Mouse (Mus musculus) forebrain, postnatal 0 days (tissue): Measurements from ENCODE around the gene Myo3b. TPM values are rescaled to one million over a fixed set of nuclear protein-coding genes. Genes with fewer than 3 reads are reported as not detected.

Experiments used
- ATAC-seq: fragments of 200-750 bp; cut with Nextera tagmentation; 2 replicates; pipeline ENCODE4 v1.8.0; 2017; ENCODE audit warnings: mild to moderate bottlenecking, moderate library complexity
- DNase-seq: peaks from one replicate; pipeline ENCODE4 v3.0.0-alpha.2; 2015
- H3K27ac ChIP-seq: fragments of 300-500 bp; sonication (generic); 2 replicates; pipeline ENCODE4 v1.5.1; 2014; ENCODE audit warnings: low read depth, mild to moderate bottlenecking, antibody characterized with exemption, low read length, moderate library complexity, mixed read lengths
- H3K27me3 ChIP-seq: fragments of 300-500 bp; sonication (generic); 2 replicates; pipeline ENCODE4 v1.6.1; 2014; ENCODE audit warnings: mild to moderate bottlenecking, low read length, mixed read lengths; ENCODE audit not compliant: insufficient read depth
- H3K36me3 ChIP-seq: fragments of 300-500 bp; sonication (generic); 2 replicates; pipeline ENCODE4 v1.6.1; 2014; ENCODE audit warnings: mild to moderate bottlenecking, moderate library complexity; ENCODE audit not compliant: insufficient read depth
- H3K4me1 ChIP-seq: fragments of 300-500 bp; sonication (generic); 2 replicates; pipeline ENCODE4 v1.6.1; 2014; ENCODE audit warnings: antibody characterized with exemption; ENCODE audit not compliant: insufficient read depth
- H3K4me2 ChIP-seq: fragments of 300-500 bp; sonication (generic); 2 replicates; pipeline ENCODE4 v1.6.1; 2014; ENCODE audit warnings: low read depth, mild to moderate bottlenecking, moderate library complexity
- H3K4me3 ChIP-seq: fragments of 300-500 bp; sonication (generic); 2 replicates; pipeline ENCODE4 v1.5.1; 2014; ENCODE audit warnings: low read depth, low read length, mixed read lengths
- H3K9ac ChIP-seq: fragments of 300-500 bp; sonication (generic); 2 replicates; pipeline ENCODE4 v1.6.1; 2014; ENCODE audit warnings: mild to moderate bottlenecking
- H3K9me3 ChIP-seq: fragments of 300-500 bp; sonication (generic); 2 replicates; pipeline ENCODE4 v1.6.1; 2016; ENCODE audit warnings: low read length
- CTCF ChIP-seq: sonication (generic); IDR thresholded peaks from 2 replicates; pipeline ENCODE4 v1.5.1; 2016; ENCODE audit warnings: antibody characterized with exemption, control low read depth, low read depth
- WGBS: fragments of 180-500 bp; shearing (Covaris S2); extraction: QIAGEN DNeasy Blood & Tissue Kit; methylation state at CpG from one replicate; pipeline ENCODE4 v1.1.7; 2014; 5-methylcytosine and 5-hydroxymethylcytosine counted together
- polyA plus RNA-seq: library from polyadenylated mRNA; unstranded; fragments of >200 nt; fragmentation: Nextera tagmentation; extraction: Ambion mirVana; gene quantifications from 2 replicates; pipeline ENCODE4 v1.2.1, GENCODE M21; 2015
- total RNA-seq: library from RNA; depleted of rRNA; stranded (reverse); fragments of >200 nt; gene quantifications from 2 replicates; pipeline ENCODE4 v1.2.3, GENCODE M21; 2014

Myo3b gene
- total and polyA plus RNA-seq, 2 experiments from 2014 or later = 0.36 to 2.0 TPM

DNA sequence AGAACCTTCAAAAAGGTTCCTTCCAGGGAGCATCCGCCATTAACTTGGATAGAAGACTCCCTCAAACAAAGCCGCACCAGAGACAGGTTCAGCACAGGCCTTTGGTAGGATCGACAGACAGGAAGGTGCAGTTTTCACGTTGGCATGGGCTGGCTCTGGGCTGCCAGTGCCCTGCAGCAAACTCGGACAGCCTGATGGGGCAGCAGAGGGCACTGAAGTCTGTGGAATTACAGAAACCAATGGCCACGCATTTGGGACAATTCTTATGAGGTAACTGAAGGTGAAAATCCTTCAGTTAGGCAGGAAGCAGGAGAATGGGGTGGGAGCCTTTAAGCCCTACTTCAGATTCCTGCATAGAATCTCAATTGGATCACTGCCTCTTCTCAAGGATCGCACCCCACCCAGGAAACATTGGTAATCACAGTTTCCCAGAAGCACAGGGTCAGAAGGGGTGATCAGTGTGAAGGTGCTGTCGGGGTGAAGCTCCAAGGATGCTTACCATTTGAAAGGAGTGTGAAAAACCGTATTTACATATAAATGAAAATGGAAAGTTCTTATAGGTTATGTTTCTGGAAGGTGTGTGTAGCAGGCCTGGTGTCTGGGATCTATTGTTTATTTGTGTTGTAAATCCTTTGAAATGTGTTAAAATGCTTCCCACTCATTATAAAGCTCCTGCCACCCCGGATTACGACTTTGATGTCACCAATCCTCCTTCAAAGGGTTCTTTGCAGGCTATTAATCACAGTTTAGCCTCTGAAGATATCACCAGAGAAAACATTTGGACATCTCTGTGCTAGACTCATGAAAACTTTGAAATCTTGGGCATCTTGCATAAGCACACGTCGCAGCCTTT, 239.7 kb downstream of the Myo3b start:
- 25% methylated on average over 13 of the region's 13 CpGs for WGBS
- Histone ChIP-seq H3K9me3 (no peaks in the 10 kb centered on the region), H3K27me3 (no peaks in the 10 kb centered on the region), H3K27ac (no peak overlapping the region), H3K4me2 (no peak overlapping the region), H3K4me3 (no peak overlapping the region), H3K36me3 (no peaks in the 10 kb centered on the region), H3K4me1 (no peaks in the 10 kb centered on the region), H3K9ac (no peak overlapping the region)
- ATAC-seq (peak; percentile 38; the same call in 1 of the 2 replicates), DNase-seq (no peak)
- TF ChIP-seq CTCF = peak; percentile 56

DNA sequence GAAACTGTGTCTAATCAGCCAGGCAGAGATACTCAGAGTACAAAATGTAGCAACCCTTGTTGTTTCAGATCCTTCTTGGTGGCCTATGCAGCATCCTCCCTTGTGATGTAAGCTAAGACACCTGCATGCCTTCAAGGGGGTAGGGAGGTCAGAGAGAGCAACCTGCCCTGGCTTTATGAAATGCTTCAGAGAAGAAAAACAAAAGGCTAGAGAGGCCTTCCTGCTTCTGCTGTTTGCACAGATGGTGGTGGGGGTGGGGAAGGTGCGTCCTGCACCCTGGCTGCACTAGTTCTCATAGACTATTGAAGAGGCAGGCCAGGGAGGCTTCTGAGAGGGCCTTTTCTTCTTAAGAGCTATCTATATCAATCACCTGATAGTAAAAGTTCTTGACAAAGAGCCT, 245.2 kb downstream of the Myo3b start:
- no peak overlapping the region for H3K9ac ChIP-seq
- no peak overlapping the region for H3K4me2 ChIP-seq
- no peaks in the 10 kb centered on the region for H3K9me3 ChIP-seq
- ATAC-seq = no peak
- 78% methylated on average over 1 of the region's 1 CpGs for WGBS
- no peak overlapping the region for H3K27ac ChIP-seq
- no peak for DNase-seq
- H3K36me3 ChIP-seq = no peaks in the 10 kb centered on the region
- H3K4me1 ChIP-seq = no peaks in the 10 kb centered on the region
- H3K27me3 ChIP-seq = no peaks in the 10 kb centered on the region
- no peak overlapping the region for H3K4me3 ChIP-seq
- TF ChIP-seq CTCF = no peak

DNA sequence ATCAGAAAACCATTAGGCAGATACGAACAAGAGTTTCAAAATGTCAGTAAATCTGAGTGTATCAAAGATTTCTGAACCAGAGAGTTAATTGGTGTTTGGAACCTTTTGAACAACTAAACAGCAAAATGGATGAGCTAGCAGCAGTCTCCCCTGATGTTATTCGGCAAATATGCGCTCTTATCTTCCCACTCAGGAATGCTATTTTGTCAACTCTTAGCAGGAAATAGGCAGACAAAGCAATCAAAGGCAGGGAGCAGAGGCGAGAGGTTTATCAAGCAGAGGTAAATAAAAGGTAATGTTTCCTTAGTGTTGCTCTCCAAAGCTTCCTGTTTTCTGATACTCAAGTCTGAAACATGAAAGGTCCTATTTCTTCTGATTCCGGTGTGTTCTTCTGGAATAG, 252.1 kb downstream of the Myo3b start:
- Histone ChIP-seq H3K9me3 (no peaks in the 10 kb centered on the region), H3K27me3 (no peaks in the 10 kb centered on the region), H3K4me3 (no peak overlapping the region), H3K4me1 (no peaks in the 10 kb centered on the region), H3K9ac (no peak overlapping the region), H3K27ac (no peak overlapping the region), H3K36me3 (no peaks in the 10 kb centered on the region), H3K4me2 (no peak overlapping the region)
- ATAC-seq = no peak
- no peak for DNase-seq
- WGBS = 55% methylated on average over 5 of the region's 5 CpGs
- no peak for TF ChIP-seq CTCF

DNA sequence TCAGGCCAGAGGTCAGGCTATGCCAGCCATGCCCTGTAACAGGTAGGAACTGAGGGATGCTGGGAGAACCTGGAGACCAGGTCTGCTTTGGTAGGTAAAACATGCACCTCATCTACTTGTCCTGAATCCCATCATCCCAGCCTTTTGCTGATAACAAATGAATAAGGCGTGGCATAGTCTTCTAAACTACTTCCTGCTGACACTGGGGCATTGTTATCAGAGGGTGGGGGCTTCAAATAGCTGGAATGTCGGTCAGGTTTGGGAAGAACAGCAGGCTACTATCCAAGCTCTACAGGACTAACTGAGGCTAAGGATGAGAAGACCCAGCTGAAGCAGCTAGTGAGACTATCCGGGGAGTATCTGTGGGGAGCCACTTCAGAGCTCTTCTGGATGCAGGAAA, 253.8 kb downstream of the Myo3b start:
- no peak overlapping the region for H3K27ac ChIP-seq
- 69% methylated on average over 3 of the region's 3 CpGs for WGBS
- H3K4me1 ChIP-seq = no peaks in the 10 kb centered on the region
- no peaks in the 10 kb centered on the region for H3K36me3 ChIP-seq
- H3K9me3 ChIP-seq = no peaks in the 10 kb centered on the region
- no peak overlapping the region for H3K4me3 ChIP-seq
- no peak for ATAC-seq
- TF ChIP-seq CTCF = no peak
- no peak overlapping the region for H3K4me2 ChIP-seq
- DNase-seq = no peak
- H3K27me3 ChIP-seq = no peaks in the 10 kb centered on the region
- no peak overlapping the region for H3K9ac ChIP-seq

DNA sequence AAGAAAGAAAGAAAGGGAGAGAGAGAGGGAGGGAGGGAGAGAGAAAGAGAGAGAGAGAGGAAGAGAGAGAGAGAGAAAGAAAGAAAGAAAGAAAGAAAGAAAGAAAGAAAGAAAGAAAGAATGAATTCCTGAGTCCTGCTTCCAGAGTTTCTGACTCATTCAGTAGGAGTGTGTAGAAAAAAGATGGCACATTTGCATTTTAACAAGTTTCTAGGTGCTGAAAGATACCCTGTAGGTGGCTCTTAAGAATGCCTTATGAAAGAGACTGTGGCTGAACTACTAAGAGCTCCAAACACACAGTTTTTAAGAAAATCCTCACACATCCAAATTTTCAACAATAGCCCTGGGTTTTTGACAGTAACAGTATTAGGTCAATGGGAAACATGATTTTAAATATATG, 264.0 kb downstream of the Myo3b start:
- no peak overlapping the region for H3K9ac ChIP-seq
- no peaks in the 10 kb centered on the region for H3K27me3 ChIP-seq
- TF ChIP-seq CTCF = no peak
- ATAC-seq (no peak), DNase-seq (no peak)
- no peak overlapping the region for H3K27ac ChIP-seq
- H3K36me3 ChIP-seq = no peaks in the 10 kb centered on the region
- H3K4me3 ChIP-seq = no peak overlapping the region
- no peaks in the 10 kb centered on the region for H3K9me3 ChIP-seq
- H3K4me2 ChIP-seq = no peak overlapping the region
- H3K4me1 ChIP-seq = no peaks in the 10 kb centered on the region

DNA sequence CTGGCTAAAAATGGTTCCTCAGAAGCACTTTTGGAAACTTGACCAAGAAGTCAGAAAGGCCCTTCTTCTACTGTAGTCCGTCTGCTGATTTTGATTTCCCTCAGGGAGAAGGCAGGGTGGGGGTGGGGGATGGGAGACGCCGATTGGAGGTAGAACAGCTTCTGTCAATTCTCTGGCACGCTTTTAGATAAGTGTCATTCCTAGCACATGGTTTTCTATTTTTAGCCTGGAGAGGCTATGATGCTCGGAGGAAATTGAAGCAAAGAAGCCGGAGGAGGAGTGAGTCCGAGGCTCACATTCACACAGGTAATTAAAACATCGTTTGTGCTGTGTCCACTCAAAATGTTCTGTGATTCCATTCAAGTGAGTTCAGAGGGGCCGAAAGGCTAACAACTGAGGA, 276.2 kb downstream of the Myo3b start:
- Histone ChIP-seq H3K36me3 (no peaks in the 10 kb centered on the region), H3K27ac (no peak overlapping the region)
- DNase-seq = no peak

DNA sequence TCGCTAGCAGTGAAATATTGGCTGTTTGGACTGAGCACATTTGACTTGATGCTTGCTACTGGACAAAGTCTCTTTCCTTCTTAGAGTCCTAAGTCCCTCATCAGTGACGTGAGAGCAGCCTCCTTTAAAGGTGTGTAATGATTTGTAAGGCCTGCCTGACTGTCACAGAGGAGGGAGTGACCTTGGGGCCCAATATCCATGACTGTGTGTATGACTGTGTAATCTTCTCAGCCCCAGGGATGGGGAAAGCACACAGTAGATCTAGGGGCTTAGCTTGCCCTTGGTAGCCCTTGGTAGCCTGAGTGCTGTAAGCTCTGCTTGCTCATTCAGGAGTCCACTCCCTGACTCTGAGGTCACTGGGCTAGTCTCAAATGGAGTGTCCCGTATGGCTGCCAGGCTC, 276.8 kb downstream of the Myo3b start:
- Histone ChIP-seq H3K4me1 (peaks cover 16% of the 10 kb centered on the region; the same call in 1 of the 2 replicates), H3K36me3 (no peaks in the 10 kb centered on the region), H3K4me2 (no peak overlapping the region), H3K27me3 (no peaks in the 10 kb centered on the region), H3K9me3 (no peaks in the 10 kb centered on the region), H3K9ac (no peak overlapping the region), H3K27ac (no peak overlapping the region), H3K4me3 (no peak overlapping the region)
- ATAC-seq (no peak), DNase-seq (no peak)
- no peak for TF ChIP-seq CTCF
- 79% methylated on average over 3 of the region's 3 CpGs for WGBS

More for the DNA sequence above, 276.2 kb downstream of the Myo3b start:
- Histone ChIP-seq H3K4me1 (peaks cover 16% of the 10 kb centered on the region; the same call in 1 of the 2 replicates), H3K4me3 (no peak overlapping the region), H3K9ac (no peak overlapping the region), H3K27me3 (no peaks in the 10 kb centered on the region), H3K9me3 (no peaks in the 10 kb centered on the region), H3K4me2 (no peak overlapping the region)
- WGBS = 45% methylated on average over 9 of the region's 9 CpGs
- TF ChIP-seq CTCF = no peak
- ATAC-seq = peak; percentile 40; the same call in 1 of the 2 replicates
